Mouse (Mus musculus): ENCODE results near the gene Gm17509.

Gm17509 gene

DNA sequence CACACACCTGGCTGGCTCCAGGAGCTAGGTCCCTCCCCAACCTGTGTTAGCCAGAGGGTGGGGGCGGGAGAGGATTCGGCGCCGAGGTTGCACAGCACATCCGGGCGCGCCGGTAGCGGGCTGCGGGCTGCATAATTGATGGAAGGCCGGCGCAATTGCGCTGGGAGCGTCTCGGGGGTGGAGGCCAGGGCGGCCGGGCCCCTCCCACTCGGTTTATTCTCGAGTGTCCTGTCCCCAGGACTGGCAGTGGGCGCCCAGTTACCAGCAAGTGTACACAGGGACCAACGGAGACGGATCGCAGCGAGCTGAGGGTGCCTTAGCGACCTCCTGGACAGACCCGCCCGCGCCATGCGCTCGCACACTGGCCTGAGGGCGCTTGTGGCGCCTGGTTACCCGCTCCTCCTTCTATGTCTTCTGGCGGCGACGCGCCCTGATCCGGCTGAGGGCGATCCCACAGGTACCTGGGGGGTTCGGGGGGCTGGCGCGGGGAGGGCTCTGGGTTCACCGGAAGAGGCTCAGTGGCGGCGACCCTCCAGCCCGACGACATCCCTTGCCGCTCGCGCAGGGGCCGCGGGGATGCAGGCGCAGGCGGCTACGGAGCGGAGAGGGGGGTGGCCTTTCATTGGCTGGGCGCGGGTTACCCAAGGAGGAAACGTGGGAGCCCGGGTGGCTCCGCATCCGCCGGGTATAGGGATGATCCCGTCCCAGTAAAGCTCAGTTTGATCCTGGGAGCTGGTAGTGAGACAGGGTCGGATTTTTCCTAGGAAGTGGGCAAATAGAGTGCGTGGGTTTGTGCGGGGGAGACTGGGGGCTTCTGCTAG, at the start of gene Gm17509:
Gene Gm17509, minus strand, starts transcription at position 575 of the 821 bp plus-strand sequence.
- peak in 1 of 2 experiments; percentile 32 for DNase-seq (ENCODE audit: low spot score in 2 of 2)

- DNase-seq (ENCODE audit: low spot score in 2 of 2), result no peak
Observed at GRCm38 (mm10) chr13:117267963-117268362, 47.1 kb upstream of the Gm17509 start.

GRCm38 (mm10) chr13:117266156-117266555, 45.3 kb upstream of the Gm17509 start:
- DNase-seq (ENCODE audit: low spot score in 2 of 2), result no peak

DNA sequence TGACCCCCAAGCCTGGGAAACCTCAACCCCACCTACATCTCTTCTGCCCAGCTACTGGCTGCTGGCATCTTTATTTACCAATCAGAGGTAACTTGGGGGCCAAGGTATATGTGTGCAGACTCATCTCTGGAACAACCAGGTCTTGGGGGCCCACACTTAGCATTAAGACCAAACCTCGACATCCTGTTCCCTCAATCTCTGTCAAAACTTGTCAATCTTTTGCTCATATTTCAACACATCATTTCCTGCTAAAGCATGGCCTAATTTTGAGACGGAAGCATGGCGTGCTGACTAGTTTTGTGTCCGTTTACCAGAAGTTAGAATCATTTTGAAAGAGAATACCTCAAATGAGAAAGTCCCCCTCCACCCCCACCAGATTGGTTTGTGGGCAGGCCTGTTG, 39.8 kb upstream of the Gm17509 start:
- no peak for DNase-seq (ENCODE audit: low spot score in 2 of 2)

- no peak for DNase-seq (ENCODE audit: low spot score in 2 of 2)
Observed at GRCm38 (mm10) chr13:117242621-117243020, 21.7 kb upstream of the Gm17509 start.

GRCm38 (mm10) chr13:117242063-117242462, 21.2 kb upstream of the Gm17509 start:
- no peak for DNase-seq (ENCODE audit: low spot score in 2 of 2)

DNA sequence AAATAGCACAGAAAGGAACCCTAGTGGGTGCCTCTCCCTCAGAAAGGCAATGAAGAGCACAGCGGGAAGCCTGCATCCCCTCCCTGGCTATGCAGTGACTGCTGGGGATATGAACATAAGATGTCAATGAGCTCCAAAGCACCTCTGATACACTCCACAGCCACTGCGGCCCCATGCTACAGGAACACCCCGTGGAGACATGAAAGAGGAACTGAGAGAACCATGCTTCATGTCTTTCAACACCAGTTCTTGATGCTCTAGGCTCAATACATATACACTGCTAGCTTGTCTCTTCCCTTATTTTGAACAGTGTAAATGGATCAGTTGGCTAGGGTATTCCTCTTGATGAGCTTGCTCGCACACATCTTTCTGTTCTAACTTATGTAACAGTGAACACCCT, 16.2 kb upstream of the Gm17509 start:
- no peak for DNase-seq (ENCODE audit: low spot score in 2 of 2)

GRCm38 (mm10) chr13:117235530-117236212, 14.8 kb upstream of the Gm17509 start:
- DNase-seq (ENCODE audit: low spot score in 2 of 2), result no peak

- no peak for DNase-seq (ENCODE audit: low spot score in 2 of 2)
Observed at GRCm38 (mm10) chr13:117234486-117234885, 13.6 kb upstream of the Gm17509 start.

DNA sequence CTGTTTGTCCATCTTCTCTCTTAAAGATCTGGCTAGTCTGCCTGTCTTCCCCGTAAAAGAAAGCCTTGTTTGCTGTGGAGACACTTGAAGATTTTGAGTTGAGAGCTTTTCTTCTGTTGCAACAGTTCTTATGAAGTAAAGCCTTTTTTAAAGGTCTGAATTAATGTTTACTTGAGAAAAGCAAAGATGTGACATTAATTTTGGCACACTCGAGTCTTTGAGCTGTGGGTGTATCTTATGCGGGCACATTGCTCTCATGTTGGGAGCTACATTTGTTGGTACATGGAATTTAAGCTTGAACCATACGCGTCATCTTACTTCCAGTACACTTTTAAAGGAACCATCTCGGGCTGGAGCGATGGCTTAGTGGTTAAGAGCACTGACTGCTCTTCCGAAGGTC, 12.9 kb upstream of the Gm17509 start:
- DNase-seq (ENCODE audit: low spot score in 2 of 2), result no peak

- no peak for DNase-seq (ENCODE audit: low spot score in 2 of 2)
Observed at GRCm38 (mm10) chr13:117230371-117231110, 9.7 kb upstream of the Gm17509 start.

DNA sequence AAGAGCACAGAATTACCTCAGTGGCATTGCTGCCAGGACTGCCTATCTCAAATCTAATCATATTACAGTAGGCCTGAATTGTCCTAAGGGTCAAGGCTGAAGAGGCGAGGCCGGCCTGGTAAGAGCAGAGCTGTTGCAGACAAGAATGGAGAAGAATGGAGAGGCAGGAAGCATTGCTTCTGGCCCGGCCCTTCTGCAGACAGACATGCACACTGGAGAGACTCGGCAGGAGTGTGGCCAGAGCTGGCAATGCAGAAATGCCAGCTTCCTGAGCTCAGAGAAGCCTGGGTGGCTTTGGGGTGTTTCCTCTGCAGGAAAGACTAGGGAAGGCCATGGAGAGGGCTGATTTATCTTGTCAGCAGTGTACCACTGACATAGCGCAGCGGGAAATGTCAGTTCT, 4.7 kb upstream of the Gm17509 start:
- no peak for DNase-seq (ENCODE audit: low spot score in 2 of 2)

GRCm38 (mm10) chr13:117224901-117225300, 4.0 kb upstream of the Gm17509 start:
- no peak for DNase-seq (ENCODE audit: low spot score in 2 of 2)

DNA sequence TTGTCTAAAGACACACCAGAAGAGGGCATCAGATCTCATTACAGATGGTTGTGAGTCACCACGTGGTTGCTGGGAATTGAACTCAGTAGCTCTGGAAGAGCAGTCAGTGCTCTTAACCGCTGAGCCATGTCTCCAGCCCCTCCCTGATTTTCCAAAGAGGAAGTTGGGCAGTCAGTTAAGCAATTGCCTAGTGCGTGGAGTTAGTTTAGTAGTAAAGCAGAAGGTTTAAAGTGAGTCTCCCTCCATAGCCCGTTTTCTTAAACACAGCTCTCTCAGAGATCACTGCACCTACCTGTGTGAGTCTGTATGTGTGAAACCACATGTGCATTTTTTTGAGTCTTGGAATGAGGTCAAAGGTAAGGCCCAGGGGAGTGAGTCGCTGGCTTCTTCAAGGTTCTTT, 2.2 kb upstream of the Gm17509 start:
- no peak for DNase-seq (ENCODE audit: low spot score in 2 of 2)

DNA sequence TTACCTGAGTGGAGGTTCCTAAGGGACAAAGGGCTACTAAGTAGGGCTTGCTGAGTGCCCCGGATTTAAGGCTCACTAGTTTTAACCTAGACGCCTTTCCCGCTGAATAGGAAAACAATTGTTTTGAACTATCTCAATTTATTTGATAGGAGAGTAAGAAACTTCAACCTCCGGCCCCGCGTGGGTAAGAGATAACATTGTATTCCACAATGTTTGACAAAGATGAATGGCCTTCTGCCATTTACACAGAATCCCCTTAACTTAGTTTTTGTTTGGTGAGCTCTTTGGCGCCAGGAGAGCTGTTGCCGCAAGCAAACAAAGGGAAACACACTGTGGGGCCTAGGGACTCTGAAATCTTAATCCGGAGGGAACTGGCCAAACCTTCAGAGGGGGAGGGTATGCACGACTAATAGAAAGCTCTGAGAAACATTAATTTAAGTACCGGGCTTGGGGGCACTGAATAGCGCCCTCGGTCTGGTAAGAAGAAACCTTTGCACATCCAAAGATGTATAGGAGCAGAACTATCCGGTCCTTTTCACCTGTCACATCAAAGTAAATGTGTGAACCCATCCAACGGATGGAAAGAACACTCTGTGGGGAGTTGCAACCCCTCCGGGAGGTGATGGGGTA, 889 bp downstream of the Gm17509 start:
- no peak for DNase-seq (ENCODE audit: low spot score in 2 of 2)

DNA sequence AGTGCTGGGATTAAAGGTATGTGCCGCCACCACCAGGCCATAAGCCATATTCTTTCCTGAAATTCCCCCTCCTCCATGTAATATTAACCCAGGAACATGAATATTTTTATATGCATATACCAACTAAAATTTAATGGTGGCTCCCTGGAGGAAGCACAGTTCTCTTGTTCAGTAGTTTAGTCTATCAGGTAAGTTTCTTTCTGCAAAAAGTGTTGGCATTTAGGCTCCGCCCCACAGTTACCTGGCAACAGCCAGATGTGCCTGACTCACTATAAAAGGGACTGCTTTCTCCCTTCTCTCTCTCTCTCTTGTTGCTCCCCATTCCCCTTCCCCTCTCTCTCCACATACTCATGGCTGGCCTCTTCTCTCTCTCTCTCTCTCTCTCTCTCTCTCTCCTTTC, 2.8 kb downstream of the Gm17509 start:
- DNase-seq (ENCODE audit: low spot score in 2 of 2), result no peak

DNA sequence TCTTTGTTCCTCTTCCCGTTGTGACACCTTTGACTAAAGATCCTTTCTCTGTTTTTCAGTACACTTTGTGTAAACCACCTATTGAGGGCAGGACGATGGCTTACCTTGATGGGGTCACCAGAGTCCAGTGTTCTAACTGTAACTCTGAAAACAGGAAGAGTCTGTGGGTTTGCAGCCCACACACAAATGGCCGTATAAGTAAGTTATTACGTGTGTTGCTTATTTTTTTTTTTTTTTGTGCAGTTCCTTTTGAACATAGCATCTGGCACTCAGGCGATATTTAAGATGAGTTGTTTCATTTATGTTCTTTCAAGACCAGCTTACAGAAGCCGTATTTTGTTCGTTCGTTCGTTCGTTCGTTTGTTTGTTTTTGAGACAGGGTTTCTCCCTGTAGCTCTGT, 3.3 kb downstream of the Gm17509 start:
- no peak for DNase-seq (ENCODE audit: low spot score in 2 of 2)

DNA sequence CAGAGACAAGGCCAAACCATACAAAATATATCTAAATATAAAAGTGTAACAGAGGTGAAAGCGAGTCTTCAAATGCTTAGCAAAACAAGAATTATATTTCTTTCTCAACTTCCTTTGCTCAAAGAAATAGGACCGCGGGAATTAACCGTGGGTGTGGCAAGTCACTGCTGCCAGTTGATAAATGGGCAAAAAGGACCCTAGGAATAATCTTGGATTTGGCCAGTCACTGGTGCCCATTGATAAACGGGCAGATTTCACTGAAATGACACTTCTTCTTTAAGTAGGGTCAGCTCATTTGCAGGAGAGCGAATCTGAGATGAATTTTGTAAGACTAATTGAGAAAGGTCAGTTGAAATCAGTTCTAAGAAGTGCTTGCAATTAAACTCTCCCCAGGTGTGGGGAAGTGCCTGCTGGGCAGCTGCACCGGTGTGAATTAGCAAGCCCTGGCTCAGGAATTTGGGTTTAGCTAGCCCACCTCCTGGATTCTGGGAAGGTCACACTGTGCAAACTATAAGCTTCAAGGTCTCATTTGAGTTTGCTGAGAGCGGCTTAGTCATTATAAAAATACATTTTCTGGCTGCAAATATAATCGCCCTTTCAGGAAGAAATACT, 4.0 kb downstream of the Gm17509 start:
- DNase-seq (ENCODE audit: low spot score in 2 of 2), result no peak

- DNase-seq (ENCODE audit: low spot score in 2 of 2), result no peak
Observed at GRCm38 (mm10) chr13:117216126-117216525, 4.7 kb downstream of the Gm17509 start.

GRCm38 (mm10) chr13:117215481-117215880, 5.4 kb downstream of the Gm17509 start:
- no peak for DNase-seq (ENCODE audit: low spot score in 2 of 2)

GRCm38 (mm10) chr13:117211386-117211875, 9.4 kb downstream of the Gm17509 start:
- DNase-seq (ENCODE audit: low spot score in 2 of 2), result no peak

Measured in urinary bladder, postnatal 4 days (tissue).